Mouse (Mus musculus) embryonic facial prominence, embryonic 11.5 days (tissue): ENCODE results near the gene Kcnma1. TPM values are rescaled to one million over a fixed set of nuclear protein-coding genes. Genes with fewer than 3 reads are reported as not detected.

Source experiments
- ATAC-seq: fragments of 200-750 bp; cut with Nextera tagmentation; replicated peaks from 2 replicates; pipeline ENCODE4 v1.8.0; 2017; ENCODE audit warnings: low read depth; ENCODE audit not compliant: insufficient number of reproducible peaks, low FRiP score, low TSS enrichment
- DNase-seq: peaks from one replicate; pipeline ENCODE4 v3.0.0-alpha.2; 2015; ENCODE audit warnings: low spot score
- H3K27ac ChIP-seq: fragments of 300-500 bp; sonication (generic); replicated peaks from 2 replicates; pipeline ENCODE4 v1.5.1; 2014; ENCODE audit warnings: mild to moderate bottlenecking, low read depth, low read length, control low read depth
- H3K27me3 ChIP-seq: fragments of 300-500 bp; sonication (generic); 2 replicates; pipeline ENCODE4 v1.6.1; 2014; ENCODE audit warnings: mild to moderate bottlenecking, low read length, moderate library complexity, mixed read lengths; ENCODE audit not compliant: control insufficient read depth, insufficient read depth
- H3K36me3 ChIP-seq: fragments of 300-500 bp; sonication (generic); replicated peaks from 2 replicates; pipeline ENCODE4 v1.6.1; 2014; ENCODE audit warnings: low read depth, mild to moderate bottlenecking, low read length, moderate library complexity, mixed read lengths; ENCODE audit not compliant: control insufficient read depth, insufficient read depth
- H3K4me1 ChIP-seq: fragments of 300-500 bp; sonication (generic); 2 replicates; pipeline ENCODE4 v1.6.1; 2014; ENCODE audit warnings: low read length, mixed read lengths; ENCODE audit not compliant: control insufficient read depth, insufficient read depth
- H3K4me2 ChIP-seq: fragments of 300-500 bp; sonication (generic); 2 replicates; pipeline ENCODE4 v1.6.1; 2014; ENCODE audit warnings: low read depth, mild to moderate bottlenecking, control low read depth, low read length, moderate library complexity
- H3K4me3 ChIP-seq: fragments of 300-500 bp; sonication (generic); 2 replicates; pipeline ENCODE4 v1.5.1; 2014; ENCODE audit warnings: low read depth, low read length, control low read depth
- H3K9ac ChIP-seq: fragments of 300-500 bp; sonication (generic); replicated peaks from 2 replicates; pipeline ENCODE4 v1.6.1; 2014; ENCODE audit warnings: mild to moderate bottlenecking, control low read depth, low read length
- H3K9me3 ChIP-seq: fragments of 300-500 bp; sonication (generic); replicated peaks from 2 replicates; pipeline ENCODE4 v1.6.1; 2016; ENCODE audit warnings: mild to moderate bottlenecking, low read length, inconsistent platforms, mixed read lengths; ENCODE audit not compliant: control insufficient read depth
- WGBS: fragments of 180-500 bp; shearing (Covaris S2); extraction: QIAGEN DNeasy Blood & Tissue Kit; methylation state at CpG from one replicate; pipeline ENCODE4 v1.1.7; 2014; 5-methylcytosine and 5-hydroxymethylcytosine counted together
- polyA plus RNA-seq: library from polyadenylated mRNA; unstranded; fragments of >200 nt; fragmentation: Nextera tagmentation; extraction: Ambion mirVana; gene quantifications from 2 replicates; pipeline ENCODE4 v1.2.1, GENCODE M21; 2014

The Kcnma1 gene
- polyA plus RNA-seq, 1 experiment from 2014 or later, result 0.87 TPM

- H3K4me1 ChIP-seq, result no peaks in the 10 kb centered on the region
- H3K36me3 ChIP-seq, result no peaks in the 10 kb centered on the region
- H3K4me2 ChIP-seq, result no peak overlapping the region
- H3K9me3 ChIP-seq, result no peaks in the 10 kb centered on the region
- no peak overlapping the region for H3K4me3 ChIP-seq
- DNase-seq, result no peak
- no peaks in the 10 kb centered on the region for H3K27me3 ChIP-seq
- 71% methylated on average over 2 of the region's 2 CpGs for WGBS
- H3K27ac ChIP-seq, result no peak overlapping the region
- H3K9ac ChIP-seq, result no peak overlapping the region
- no peak for ATAC-seq
These were observed 189.4 kb downstream of the Kcnma1 start for GRCm38 (mm10) chr14:23824937-23825336.

- H3K27ac ChIP-seq, result no peak overlapping the region
- no peak overlapping the region for H3K4me3 ChIP-seq
- no peak for DNase-seq
- 49% methylated on average over 4 of the region's 4 CpGs for WGBS
- no peaks in the 10 kb centered on the region for H3K27me3 ChIP-seq
- H3K4me2 ChIP-seq, result no peak overlapping the region
- ATAC-seq, result no peak
- H3K9me3 ChIP-seq, result no peaks in the 10 kb centered on the region
- no peaks in the 10 kb centered on the region for H3K36me3 ChIP-seq
- H3K4me1 ChIP-seq, result no peaks in the 10 kb centered on the region
- no peak overlapping the region for H3K9ac ChIP-seq
These were observed 190.0 kb downstream of the Kcnma1 start for GRCm38 (mm10) chr14:23824267-23824666.

GRCm38 (mm10) chr14:23817585-23817984, 196.7 kb downstream of the Kcnma1 start:
- no peak for DNase-seq
- H3K27me3 ChIP-seq, result no peaks in the 10 kb centered on the region
- H3K9ac ChIP-seq, result no peak overlapping the region
- no peak overlapping the region for H3K27ac ChIP-seq
- no peak overlapping the region for H3K4me2 ChIP-seq
- WGBS, result 86% methylated on average over 3 of the region's 3 CpGs
- H3K4me3 ChIP-seq, result no peak overlapping the region
- no peaks in the 10 kb centered on the region for H3K4me1 ChIP-seq
- no peaks in the 10 kb centered on the region for H3K9me3 ChIP-seq
- ATAC-seq, result no peak
- H3K36me3 ChIP-seq, result no peaks in the 10 kb centered on the region

- Histone ChIP-seq H3K4me1 (no peaks in the 10 kb centered on the region), H3K27ac (no peak overlapping the region), H3K36me3 (no peaks in the 10 kb centered on the region), H3K9me3 (no peaks in the 10 kb centered on the region), H3K4me2 (no peak overlapping the region), H3K27me3 (no peaks in the 10 kb centered on the region), H3K4me3 (no peak overlapping the region), H3K9ac (no peak overlapping the region)
- WGBS, result 59% methylated on average over 1 of the region's 1 CpGs
- DNase-seq (no peak), ATAC-seq (no peak)
These were observed 204.2 kb downstream of the Kcnma1 start for GRCm38 (mm10) chr14:23810081-23810480.

- Histone ChIP-seq H3K4me1 (no peaks in the 10 kb centered on the region), H3K4me2 (no peak overlapping the region), H3K4me3 (no peak overlapping the region), H3K27me3 (no peaks in the 10 kb centered on the region), H3K27ac (no peak overlapping the region), H3K9ac (no peak overlapping the region), H3K36me3 (no peaks in the 10 kb centered on the region), H3K9me3 (no peaks in the 10 kb centered on the region)
- DNase-seq (no peak), ATAC-seq (no peak)
- WGBS, result 81% methylated on average over 1 of the region's 1 CpGs
These were observed 205.2 kb downstream of the Kcnma1 start for GRCm38 (mm10) chr14:23809124-23809523.

GRCm38 (mm10) chr14:23806378-23806777, 207.9 kb downstream of the Kcnma1 start:
- DNase-seq, result no peak
- Histone ChIP-seq H3K27ac (no peak overlapping the region), H3K4me2 (no peak overlapping the region), H3K4me3 (no peak overlapping the region), H3K9me3 (no peaks in the 10 kb centered on the region), H3K9ac (no peak overlapping the region), H3K27me3 (no peaks in the 10 kb centered on the region), H3K4me1 (no peaks in the 10 kb centered on the region), H3K36me3 (no peaks in the 10 kb centered on the region)
- WGBS, result 54% methylated on average over 2 of the region's 2 CpGs
- ATAC-seq, result no peak

- Histone ChIP-seq H3K4me3 (no peak overlapping the region), H3K9me3 (no peaks in the 10 kb centered on the region), H3K27ac (no peak overlapping the region), H3K9ac (no peak overlapping the region), H3K4me2 (no peak overlapping the region), H3K4me1 (no peaks in the 10 kb centered on the region), H3K36me3 (no peaks in the 10 kb centered on the region), H3K27me3 (no peaks in the 10 kb centered on the region)
- DNase-seq, result no peak
- ATAC-seq, result no peak
- WGBS, result 94% methylated on average over 7 of the region's 7 CpGs
These were observed 217.4 kb downstream of the Kcnma1 start for GRCm38 (mm10) chr14:23796878-23797277.

- DNase-seq (no peak), ATAC-seq (no peak)
- WGBS, result 76% methylated on average over 3 of the region's 3 CpGs
- Histone ChIP-seq H3K9me3 (no peaks in the 10 kb centered on the region), H3K27ac (no peak overlapping the region), H3K9ac (no peak overlapping the region), H3K27me3 (no peaks in the 10 kb centered on the region), H3K4me3 (no peak overlapping the region), H3K36me3 (no peaks in the 10 kb centered on the region), H3K4me1 (no peaks in the 10 kb centered on the region), H3K4me2 (no peak overlapping the region)
These were observed 221.6 kb downstream of the Kcnma1 start for GRCm38 (mm10) chr14:23792674-23793073.
